Mouse (Mus musculus) embryonic facial prominence, embryonic 13.5 days (tissue): ENCODE results near the gene Prkcb. TPM values are rescaled to one million over a fixed set of nuclear protein-coding genes. Genes with fewer than 3 reads are reported as not detected.

Source experiments
- ATAC-seq: fragments of 200-750 bp; cut with Nextera tagmentation; 2 replicates; pipeline ENCODE4 v1.8.0; 2017; ENCODE audit warnings: low read depth; ENCODE audit not compliant: insufficient number of reproducible peaks, insufficient read depth, low FRiP score, low TSS enrichment
- H3K27ac ChIP-seq: fragments of 300-500 bp; sonication (generic); 2 replicates; pipeline ENCODE4 v1.5.1; 2015; ENCODE audit warnings: moderate library complexity, mild to moderate bottlenecking, inconsistent platforms
- H3K27me3 ChIP-seq: fragments of 300-500 bp; sonication (generic); 2 replicates; pipeline ENCODE4 v1.6.1; 2015; ENCODE audit warnings: mild to moderate bottlenecking, inconsistent platforms
- H3K36me3 ChIP-seq: fragments of 300-500 bp; sonication (generic); 2 replicates; pipeline ENCODE4 v1.6.1; 2015; ENCODE audit warnings: mild to moderate bottlenecking, inconsistent platforms
- H3K4me1 ChIP-seq: fragments of 300-500 bp; sonication (generic); 2 replicates; pipeline ENCODE4 v1.6.1; 2015; ENCODE audit warnings: inconsistent platforms
- H3K4me2 ChIP-seq: fragments of 300-500 bp; sonication (generic); 2 replicates; pipeline ENCODE4 v1.6.1; 2015; ENCODE audit warnings: moderate library complexity, mild to moderate bottlenecking, inconsistent platforms
- H3K4me3 ChIP-seq: fragments of 300-500 bp; sonication (generic); 2 replicates; pipeline ENCODE4 v1.5.1; 2015; ENCODE audit warnings: mild to moderate bottlenecking, inconsistent platforms
- H3K9ac ChIP-seq: fragments of 300-500 bp; sonication (generic); 2 replicates; pipeline ENCODE4 v1.6.1; 2015; ENCODE audit warnings: mild to moderate bottlenecking, inconsistent platforms
- H3K9me3 ChIP-seq: fragments of 300-500 bp; sonication (generic); 2 replicates; pipeline ENCODE4 v1.6.1; 2016; ENCODE audit warnings: inconsistent platforms
- WGBS: fragments of 180-500 bp; shearing (Covaris S2); methylation state at CpG from one replicate; pipeline ENCODE4 v1.1.7; 2015; ENCODE audit warnings: mixed read lengths; 5-methylcytosine and 5-hydroxymethylcytosine counted together
- polyA plus RNA-seq: library from polyadenylated mRNA; unstranded; fragments of >200 nt; fragmentation: Nextera tagmentation; extraction: Ambion mirVana; gene quantifications from 2 replicates; pipeline ENCODE4 v1.2.1, GENCODE M21; 2015

Gene Prkcb
- polyA plus RNA-seq, 1 experiment from 2014 or later: 5.9 TPM

DNA sequence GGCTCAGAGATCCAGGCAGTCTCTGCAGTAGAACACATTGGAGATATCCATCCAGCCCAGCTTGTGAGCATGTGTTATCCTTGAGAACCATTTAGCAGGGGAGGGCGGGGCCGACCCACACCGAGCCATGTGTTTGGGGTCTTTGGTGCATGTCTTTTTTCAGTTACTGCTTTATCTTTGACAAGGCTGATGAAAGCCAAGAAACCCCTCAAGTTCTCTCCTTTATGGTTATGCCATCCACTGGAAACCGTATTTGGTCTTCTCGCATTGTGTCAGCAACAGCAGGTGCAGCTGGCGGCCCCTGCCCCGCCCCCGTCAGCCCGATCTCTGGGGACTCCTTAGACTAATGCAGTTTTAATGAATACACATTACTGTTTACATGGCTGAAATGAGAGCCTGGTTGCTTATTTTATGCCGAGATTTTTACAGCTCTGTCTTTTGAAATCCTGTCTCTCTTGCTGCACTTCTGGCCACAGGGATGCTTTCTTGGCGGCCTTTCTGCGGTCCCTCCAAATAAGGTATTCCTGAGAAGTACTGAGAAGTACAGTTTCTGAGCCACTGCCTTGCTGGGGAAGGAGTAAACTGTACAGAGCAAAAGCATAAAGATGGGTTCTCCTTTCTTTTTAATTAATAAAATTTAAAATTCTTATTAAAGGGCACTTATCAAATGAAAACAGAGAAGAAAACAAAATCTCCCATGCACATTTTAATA, 64.2 kb downstream of the Prkcb start:
- Histone ChIP-seq H3K27ac (no peak overlapping the region), H3K27me3 (no peaks in the 10 kb centered on the region), H3K4me1 (no peaks in the 10 kb centered on the region), H3K9ac (no peak overlapping the region), H3K36me3 (no peaks in the 10 kb centered on the region), H3K9me3 (no peaks in the 10 kb centered on the region), H3K4me3 (no peak overlapping the region), H3K4me2 (no peak overlapping the region)
- ATAC-seq: no peak
- WGBS: 66% methylated on average over 12 of the region's 12 CpGs

DNA sequence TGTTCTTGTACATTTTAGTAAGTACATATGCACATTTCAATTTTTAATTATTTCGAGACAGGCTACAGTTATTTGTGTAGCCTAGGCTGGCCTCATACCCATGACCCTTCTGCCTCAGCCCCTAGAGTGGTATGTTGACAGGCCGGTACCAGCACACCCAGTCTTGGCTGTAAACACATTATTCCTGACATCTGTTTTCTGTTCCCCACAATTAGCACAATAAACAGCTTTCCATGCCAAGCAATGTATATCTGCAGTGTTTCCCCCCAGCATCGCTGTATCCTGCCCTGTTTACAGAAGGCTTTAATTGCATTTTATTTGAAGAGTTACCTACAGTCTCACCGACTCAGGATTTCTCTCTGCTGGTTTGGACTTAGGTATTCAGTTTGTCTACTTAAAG, 64.8 kb downstream of the Prkcb start:
- Histone ChIP-seq H3K36me3 (no peaks in the 10 kb centered on the region), H3K4me1 (no peaks in the 10 kb centered on the region), H3K27me3 (no peaks in the 10 kb centered on the region), H3K4me3 (no peak overlapping the region), H3K9ac (no peak overlapping the region), H3K9me3 (no peaks in the 10 kb centered on the region), H3K4me2 (no peak overlapping the region), H3K27ac (no peak overlapping the region)
- 49% methylated on average over 4 of the region's 4 CpGs for WGBS
- no peak for ATAC-seq

DNA sequence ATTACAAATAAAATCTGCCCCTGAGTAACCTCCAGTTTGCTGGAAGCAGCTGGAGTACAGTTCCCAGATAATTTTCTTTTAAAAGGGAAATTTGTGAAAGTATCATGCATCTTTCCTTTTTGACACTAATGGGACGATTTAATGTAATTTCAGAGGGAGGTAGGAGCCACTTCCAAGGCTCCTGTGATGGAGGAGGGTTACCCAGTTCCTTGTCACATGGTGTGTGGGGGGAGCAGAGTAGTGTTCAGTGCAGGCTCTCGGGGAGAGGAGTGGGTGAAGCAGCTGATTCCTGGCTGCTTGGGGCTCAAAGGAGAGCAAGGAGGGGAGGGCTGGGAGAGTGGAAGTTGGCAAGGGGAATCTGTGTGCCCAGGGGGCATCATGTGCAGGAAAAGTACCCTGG, 68.4 kb downstream of the Prkcb start:
- H3K4me3 ChIP-seq: no peak overlapping the region
- H3K9me3 ChIP-seq: no peaks in the 10 kb centered on the region
- no peak overlapping the region for H3K9ac ChIP-seq
- H3K4me1 ChIP-seq: no peaks in the 10 kb centered on the region
- no peak overlapping the region for H3K4me2 ChIP-seq
- 40% methylated on average over 2 of the region's 2 CpGs for WGBS
- no peaks in the 10 kb centered on the region for H3K36me3 ChIP-seq
- H3K27me3 ChIP-seq: no peaks in the 10 kb centered on the region
- no peak for ATAC-seq
- no peak overlapping the region for H3K27ac ChIP-seq

DNA sequence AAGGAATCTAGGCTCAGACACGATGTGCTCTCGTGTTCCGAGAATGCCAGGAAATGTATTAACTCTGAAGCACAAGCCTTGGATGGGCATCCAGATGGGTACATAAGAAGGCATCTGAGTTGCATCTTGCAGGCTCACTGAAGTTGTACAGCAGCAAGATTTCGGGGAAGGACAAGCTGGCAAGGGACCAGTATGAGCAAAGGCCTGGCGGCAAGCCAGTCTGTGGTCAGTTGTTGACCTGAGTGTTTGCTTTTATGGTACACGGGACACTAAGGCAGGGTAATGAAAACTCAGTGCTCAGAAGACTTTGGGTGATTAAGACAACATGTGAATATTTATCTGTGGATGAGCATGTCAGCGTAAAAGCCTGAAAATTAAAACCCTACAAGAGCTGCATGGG, 69.3 kb downstream of the Prkcb start:
- Histone ChIP-seq H3K27me3 (no peaks in the 10 kb centered on the region), H3K36me3 (no peaks in the 10 kb centered on the region), H3K4me1 (no peaks in the 10 kb centered on the region), H3K4me3 (no peak overlapping the region), H3K27ac (no peak overlapping the region), H3K9ac (no peak overlapping the region), H3K9me3 (no peaks in the 10 kb centered on the region), H3K4me2 (no peak overlapping the region)
- WGBS: 81% methylated on average over 7 of the region's 7 CpGs
- no peak for ATAC-seq

DNA sequence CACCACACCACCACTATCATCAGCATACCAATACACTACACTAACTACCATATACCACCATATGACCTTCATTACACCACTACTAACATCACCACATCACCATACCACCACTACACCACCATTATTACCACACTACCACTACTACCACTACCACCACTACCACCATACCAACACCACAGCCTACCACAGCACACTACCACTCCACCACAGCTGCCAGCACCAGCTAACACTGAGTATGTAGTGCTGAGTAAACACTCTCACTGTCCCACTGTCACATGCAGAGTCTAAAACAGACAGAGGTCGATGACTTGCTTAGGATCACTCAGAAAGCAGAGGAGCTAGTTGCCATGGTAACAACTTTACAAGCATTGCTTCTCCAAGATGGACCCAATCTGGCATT, 78.1 kb downstream of the Prkcb start:
- Histone ChIP-seq H3K27ac (no peak overlapping the region), H3K4me2 (no peak overlapping the region), H3K4me1 (no peaks in the 10 kb centered on the region), H3K9ac (no peak overlapping the region), H3K4me3 (no peak overlapping the region), H3K9me3 (no peaks in the 10 kb centered on the region), H3K36me3 (no peaks in the 10 kb centered on the region), H3K27me3 (no peaks in the 10 kb centered on the region)
- 77% methylated on average over 1 of the region's 1 CpGs for WGBS
- ATAC-seq: no peak

DNA sequence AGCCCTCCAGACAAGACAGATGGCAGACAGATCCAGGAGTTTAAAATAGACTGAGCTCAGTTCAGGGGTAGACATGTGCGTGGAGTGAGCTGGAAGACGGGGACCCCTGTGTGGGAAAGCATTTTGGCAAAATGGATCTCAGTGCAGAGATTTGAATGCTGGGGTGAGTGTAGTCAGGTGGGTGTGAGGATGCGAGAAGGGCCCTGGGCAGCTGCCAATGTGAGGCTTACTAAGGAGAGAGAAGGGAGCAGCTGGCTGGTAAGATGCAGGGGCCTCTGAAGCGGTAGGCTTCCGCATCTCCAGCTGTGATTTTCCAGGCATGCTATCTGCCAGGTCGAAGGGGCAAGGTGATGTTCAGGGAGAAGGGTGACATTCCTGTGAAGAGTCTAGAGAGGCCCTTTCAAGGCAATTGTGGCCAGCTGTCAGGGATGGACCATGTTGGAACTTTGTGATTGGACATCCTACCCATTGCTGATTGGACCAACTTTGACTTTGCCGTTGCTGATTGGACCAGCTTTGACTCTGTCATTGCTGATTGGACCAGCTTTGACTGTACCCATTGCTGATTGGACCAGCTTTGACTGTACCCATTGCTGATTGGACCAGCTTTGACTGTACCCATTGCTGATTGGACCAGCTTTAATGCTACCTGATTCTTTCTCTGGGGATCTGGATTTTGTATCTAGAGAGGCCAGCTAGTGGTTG, 78.9 kb downstream of the Prkcb start:
- no peak for ATAC-seq
- no peaks in the 10 kb centered on the region for H3K4me1 ChIP-seq
- no peak overlapping the region for H3K27ac ChIP-seq
- 84% methylated on average over 7 of the region's 7 CpGs for WGBS
- no peak overlapping the region for H3K4me3 ChIP-seq
- no peak overlapping the region for H3K9ac ChIP-seq
- no peaks in the 10 kb centered on the region for H3K36me3 ChIP-seq
- H3K9me3 ChIP-seq: no peaks in the 10 kb centered on the region
- H3K4me2 ChIP-seq: no peak overlapping the region
- no peaks in the 10 kb centered on the region for H3K27me3 ChIP-seq

DNA sequence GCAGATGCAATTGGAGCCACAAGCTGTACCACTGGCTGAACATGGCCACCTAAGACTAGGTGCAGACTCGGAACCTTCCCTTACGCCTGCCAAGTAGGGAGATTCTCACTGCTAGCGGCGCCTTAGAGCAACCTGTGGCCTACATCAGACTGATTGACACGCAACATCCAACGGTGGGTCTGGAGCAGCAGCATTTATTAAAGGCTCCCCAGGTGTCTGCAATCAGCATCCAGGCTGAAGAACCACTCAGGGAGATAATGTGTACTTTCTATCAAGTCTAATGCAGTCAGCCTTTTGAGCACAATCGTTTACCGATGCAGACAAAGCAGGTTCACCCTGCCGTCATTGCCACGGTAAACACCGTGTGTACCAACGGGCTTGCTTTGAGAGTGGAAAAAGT, 81.9 kb downstream of the Prkcb start:
- 89% methylated on average over 12 of the region's 12 CpGs for WGBS

DNA sequence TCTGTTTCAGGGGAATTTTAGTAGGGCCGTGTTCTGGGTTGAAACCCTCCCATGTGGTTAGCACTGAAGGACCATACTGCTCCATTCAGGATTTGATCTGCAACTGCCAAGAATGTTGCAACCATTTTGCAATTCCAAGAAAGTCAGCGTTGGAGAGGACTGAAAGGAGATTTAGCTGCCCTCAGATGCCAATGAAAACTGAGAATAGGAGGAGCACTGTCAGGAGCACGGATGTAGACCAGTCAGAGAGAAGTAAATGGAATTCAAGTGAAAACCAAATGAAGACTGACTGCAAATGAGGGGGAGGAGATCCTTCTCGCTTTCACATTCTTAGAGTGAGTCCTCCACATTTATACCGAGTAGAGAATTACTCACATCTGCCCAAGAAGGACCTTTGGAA, 83.4 kb downstream of the Prkcb start:
- no peak overlapping the region for H3K4me3 ChIP-seq
- 71% methylated on average over 5 of the region's 5 CpGs for WGBS
- no peak overlapping the region for H3K27ac ChIP-seq
- H3K9me3 ChIP-seq: no peaks in the 10 kb centered on the region
- no peaks in the 10 kb centered on the region for H3K36me3 ChIP-seq
- ATAC-seq: no peak
- H3K4me1 ChIP-seq: no peaks in the 10 kb centered on the region
- H3K4me2 ChIP-seq: no peak overlapping the region
- H3K27me3 ChIP-seq: no peaks in the 10 kb centered on the region
- no peak overlapping the region for H3K9ac ChIP-seq

More for the DNA sequence above, 81.9 kb downstream of the Prkcb start:
- Histone ChIP-seq H3K27me3 (no peaks in the 10 kb centered on the region), H3K27ac (no peak overlapping the region), H3K4me3 (no peak overlapping the region), H3K4me2 (no peak overlapping the region), H3K9me3 (no peaks in the 10 kb centered on the region), H3K36me3 (no peaks in the 10 kb centered on the region), H3K4me1 (no peaks in the 10 kb centered on the region), H3K9ac (no peak overlapping the region)
- no peak for ATAC-seq

DNA sequence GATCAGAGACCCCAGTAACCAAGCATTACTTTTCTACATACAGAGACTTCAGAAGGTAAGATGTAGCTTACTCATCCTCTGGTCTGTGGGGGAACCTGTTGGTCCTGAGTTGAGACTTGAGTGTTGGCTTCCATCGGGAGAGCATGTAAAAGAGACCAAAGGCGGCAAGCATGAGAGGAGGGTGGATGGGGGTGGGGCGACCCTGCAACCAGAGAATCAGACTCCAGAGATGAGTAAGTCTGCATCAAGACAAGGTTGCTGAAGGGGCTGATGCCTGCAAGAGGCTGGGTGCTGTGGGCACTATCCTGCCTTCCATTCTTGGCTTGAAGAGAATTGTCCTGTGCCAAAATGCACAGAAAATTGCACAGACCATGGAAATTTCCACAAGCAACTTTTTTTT, 83.8 kb downstream of the Prkcb start:
- no peak overlapping the region for H3K4me3 ChIP-seq
- no peak overlapping the region for H3K9ac ChIP-seq
- no peak for ATAC-seq
- H3K9me3 ChIP-seq: no peaks in the 10 kb centered on the region
- 68% methylated on average over 3 of the region's 3 CpGs for WGBS
- no peak overlapping the region for H3K27ac ChIP-seq
- no peak overlapping the region for H3K4me2 ChIP-seq
- H3K36me3 ChIP-seq: no peaks in the 10 kb centered on the region
- H3K27me3 ChIP-seq: no peaks in the 10 kb centered on the region
- H3K4me1 ChIP-seq: no peaks in the 10 kb centered on the region

DNA sequence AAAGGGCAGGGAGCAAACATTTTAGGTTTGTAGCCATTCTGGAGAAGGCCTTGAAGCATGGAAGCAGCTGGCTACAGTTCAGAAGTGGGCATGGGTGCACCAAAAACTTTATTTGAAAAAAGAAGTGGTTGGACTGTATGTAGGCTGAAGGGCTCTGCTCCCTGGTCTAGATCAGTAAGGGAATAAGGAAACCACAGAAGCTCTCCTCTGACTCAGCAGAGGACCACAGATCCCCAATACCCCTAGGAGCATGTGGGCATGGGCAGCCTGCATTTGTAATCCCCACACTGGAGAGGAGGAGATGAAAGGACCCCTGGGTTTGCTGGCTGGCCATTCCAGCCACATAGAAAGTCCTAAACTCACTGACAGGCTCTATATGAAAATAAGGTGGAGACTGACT, 88.3 kb downstream of the Prkcb start:
- H3K9me3 ChIP-seq: no peaks in the 10 kb centered on the region
- no peak overlapping the region for H3K4me2 ChIP-seq
- H3K4me3 ChIP-seq: no peak overlapping the region
- no peaks in the 10 kb centered on the region for H3K36me3 ChIP-seq
- ATAC-seq: no peak
- no peak overlapping the region for H3K27ac ChIP-seq
- H3K4me1 ChIP-seq: 0 out of 2 replicates have a peak, but pooled peaks cover 6% of the 10 kb centered on the region
- no peak overlapping the region for H3K9ac ChIP-seq
- no peaks in the 10 kb centered on the region for H3K27me3 ChIP-seq

DNA sequence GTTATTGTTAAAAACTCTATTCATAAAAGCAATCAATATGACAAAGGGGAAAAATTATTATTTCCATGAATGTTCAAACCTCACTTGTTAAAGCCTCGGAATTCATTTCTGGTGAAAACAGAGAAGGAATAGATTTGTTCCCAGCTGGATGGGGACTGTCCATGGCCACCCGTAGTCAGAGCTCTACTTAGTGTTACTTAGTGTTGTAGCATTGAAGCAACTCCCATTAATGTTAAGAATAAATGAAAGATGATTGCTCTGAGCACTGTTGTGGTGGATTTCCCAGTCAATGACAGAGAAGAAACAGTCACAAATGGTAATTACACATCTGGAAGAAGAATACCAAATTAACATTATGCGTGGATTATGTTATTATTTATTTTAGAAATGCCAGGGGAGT, 89.4 kb downstream of the Prkcb start:
- H3K9me3 ChIP-seq: no peaks in the 10 kb centered on the region
- H3K4me1 ChIP-seq: 0 out of 2 replicates have a peak, but pooled peaks cover 6% of the 10 kb centered on the region
- no peaks in the 10 kb centered on the region for H3K36me3 ChIP-seq
- no peak for ATAC-seq
- 72% methylated on average over 3 of the region's 3 CpGs for WGBS
- H3K9ac ChIP-seq: no peak overlapping the region
- H3K27me3 ChIP-seq: no peaks in the 10 kb centered on the region
- no peak overlapping the region for H3K27ac ChIP-seq
- no peak overlapping the region for H3K4me2 ChIP-seq
- no peak overlapping the region for H3K4me3 ChIP-seq

DNA sequence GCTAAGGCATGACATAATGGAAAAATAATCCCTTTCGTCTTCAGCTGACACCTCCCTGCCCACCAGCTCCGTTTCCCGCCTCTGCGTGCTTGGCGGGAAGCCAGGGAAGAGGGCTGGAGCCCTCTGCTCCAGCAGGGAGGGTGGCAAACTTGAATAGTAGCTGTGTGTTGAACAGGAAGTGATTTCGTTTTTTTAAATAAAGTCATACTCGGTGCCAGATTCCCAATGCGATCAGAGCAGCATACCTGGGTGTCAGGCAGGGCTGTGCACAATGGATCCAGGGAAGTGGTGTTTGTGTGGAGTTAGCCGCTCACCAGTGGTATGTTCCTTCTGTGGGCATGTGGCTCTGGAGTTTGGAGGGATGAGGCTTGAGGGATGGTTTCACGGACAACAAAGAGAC, 89.9 kb downstream of the Prkcb start:
- Histone ChIP-seq H3K9me3 (no peaks in the 10 kb centered on the region), H3K4me3 (no peak overlapping the region), H3K4me2 (no peak overlapping the region), H3K27me3 (no peaks in the 10 kb centered on the region), H3K27ac (no peak overlapping the region), H3K36me3 (no peaks in the 10 kb centered on the region), H3K9ac (no peak overlapping the region), H3K4me1 (0 out of 2 replicates have a peak, but pooled peaks cover 6% of the 10 kb centered on the region)
- no peak for ATAC-seq
- 41% methylated on average over 10 of the region's 10 CpGs for WGBS
